Mouse (Mus musculus) limb, embryonic 12.5 days (tissue): ENCODE data around the gene Vps37d. TPM values are rescaled to one million over a fixed set of nuclear protein-coding genes. Genes with fewer than 3 reads are reported as not detected.

Experiments used
- ATAC-seq: fragments of 200-750 bp; cut with Nextera tagmentation; 2 replicates; pipeline ENCODE4 v1.8.0; 2017; ENCODE audit warnings: low read depth, moderate TSS enrichment; ENCODE audit not compliant: insufficient number of reproducible peaks, insufficient read depth, low FRiP score, low TSS enrichment
- H3K27ac ChIP-seq: fragments of 300-500 bp; sonication (generic); 2 replicates; pipeline ENCODE4 v1.5.1; 2016; ENCODE audit warnings: mild to moderate bottlenecking, moderate library complexity
- H3K27me3 ChIP-seq: fragments of 300-500 bp; sonication (generic); 2 replicates; pipeline ENCODE4 v1.6.1; 2016; ENCODE audit warnings: mild to moderate bottlenecking, moderate library complexity
- H3K36me3 ChIP-seq: fragments of 300-500 bp; sonication (generic); 2 replicates; pipeline ENCODE4 v1.6.1; 2016; ENCODE audit warnings: mild to moderate bottlenecking, moderate library complexity
- H3K4me1 ChIP-seq: fragments of 300-500 bp; sonication (generic); replicated peaks from 2 replicates; pipeline ENCODE4 v1.6.1; 2016
- H3K4me2 ChIP-seq: fragments of 300-500 bp; sonication (generic); 2 replicates; pipeline ENCODE4 v1.6.1; 2016; ENCODE audit warnings: mild to moderate bottlenecking, moderate library complexity
- H3K4me3 ChIP-seq: fragments of 300-500 bp; sonication (generic); replicated peaks from 2 replicates; pipeline ENCODE4 v1.5.1; 2016; ENCODE audit warnings: mild to moderate bottlenecking
- H3K9ac ChIP-seq: fragments of 300-500 bp; sonication (generic); replicated peaks from 2 replicates; pipeline ENCODE4 v1.6.1; 2016; ENCODE audit warnings: mild to moderate bottlenecking, moderate library complexity
- H3K9me3 ChIP-seq: fragments of 300-500 bp; sonication (generic); 2 replicates; pipeline ENCODE4 v1.6.1; 2016; ENCODE audit warnings: mild to moderate bottlenecking, moderate library complexity
- WGBS: fragments of 180-500 bp; shearing (Covaris S2); methylation state at CpG from one replicate; pipeline ENCODE4 v1.1.7; 2016; 5-methylcytosine and 5-hydroxymethylcytosine counted together
- polyA plus RNA-seq: library from polyadenylated mRNA; unstranded; fragments of >200 nt; fragmentation: Nextera tagmentation; extraction: Ambion mirVana; gene quantifications from 2 replicates; pipeline ENCODE4 v1.2.1, GENCODE M21; 2016

Gene Vps37d
- polyA plus RNA-seq, 1 experiment from 2014 or later: 22.8 TPM

GRCm38 (mm10) chr5:135106758-135107256 is 28.7 kb upstream of the Vps37d start:
- peak; percentile 75 for ATAC-seq
- H3K27me3 ChIP-seq: peaks cover 54% of the 10 kb centered on the region
- H3K4me3 ChIP-seq: peak overlapping the region; percentile 56
- peaks cover 8% of the 10 kb centered on the region for H3K4me1 ChIP-seq
- no peaks in the 10 kb centered on the region for H3K9me3 ChIP-seq
- H3K4me2 ChIP-seq: peak overlapping the region; percentile 92
- H3K9ac ChIP-seq: peak overlapping the region; percentile 52
- no peaks in the 10 kb centered on the region for H3K36me3 ChIP-seq
- H3K27ac ChIP-seq: no peak overlapping the region
- under 1% methylated on average over 48 of the region's 48 CpGs for WGBS

GRCm38 (mm10) chr5:135103999-135104660 is 26.1 kb upstream of the Vps37d start:
- Histone ChIP-seq H3K36me3 (no peaks in the 10 kb centered on the region), H3K27me3 (peaks cover 41% of the 10 kb centered on the region), H3K9ac (no peak overlapping the region), H3K27ac (no peak overlapping the region), H3K4me2 (no peak overlapping the region), H3K4me1 (peaks cover 8% of the 10 kb centered on the region), H3K4me3 (no peak overlapping the region), H3K9me3 (no peaks in the 10 kb centered on the region)
- ATAC-seq: no peak
- WGBS: 69% methylated on average over 11 of the region's 11 CpGs

- 62% methylated on average over 1 of the region's 1 CpGs for WGBS
- ATAC-seq: no peak
- Histone ChIP-seq H3K27ac (no peak overlapping the region), H3K27me3 (peaks cover 14% of the 10 kb centered on the region), H3K4me2 (no peak overlapping the region), H3K9ac (no peak overlapping the region), H3K4me1 (no peaks in the 10 kb centered on the region), H3K9me3 (no peaks in the 10 kb centered on the region), H3K4me3 (no peak overlapping the region), H3K36me3 (no peaks in the 10 kb centered on the region)
These were observed 22.9 kb upstream of the Vps37d start for GRCm38 (mm10) chr5:135100981-135101380.

- 2% methylated on average over 39 of the region's 39 CpGs for WGBS
- ATAC-seq: no peak
- H3K36me3 ChIP-seq: no peaks in the 10 kb centered on the region
- H3K9me3 ChIP-seq: no peaks in the 10 kb centered on the region
- peak within 1 kb of the TSS; percentile 35 for H3K4me3 ChIP-seq
- peak within 1 kb of the TSS; percentile 53 for H3K4me2 ChIP-seq
- peaks cover 54% of the 10 kb centered on the region for H3K27me3 ChIP-seq
- peaks cover 10% of the 10 kb centered on the region for H3K4me1 ChIP-seq
- no peak within 1 kb of the TSS for H3K27ac ChIP-seq
- H3K9ac ChIP-seq: peak within 1 kb of the TSS; percentile 42; the same call in 1 of the 2 replicates
These were observed 11.6 kb upstream of the Vps37d start, which contains the start of gene Mlxipl for GRCm38 (mm10) chr5:135089653-135090052. TSS of gene Mlxipl (plus strand) at chr5:135089890.

DNA sequence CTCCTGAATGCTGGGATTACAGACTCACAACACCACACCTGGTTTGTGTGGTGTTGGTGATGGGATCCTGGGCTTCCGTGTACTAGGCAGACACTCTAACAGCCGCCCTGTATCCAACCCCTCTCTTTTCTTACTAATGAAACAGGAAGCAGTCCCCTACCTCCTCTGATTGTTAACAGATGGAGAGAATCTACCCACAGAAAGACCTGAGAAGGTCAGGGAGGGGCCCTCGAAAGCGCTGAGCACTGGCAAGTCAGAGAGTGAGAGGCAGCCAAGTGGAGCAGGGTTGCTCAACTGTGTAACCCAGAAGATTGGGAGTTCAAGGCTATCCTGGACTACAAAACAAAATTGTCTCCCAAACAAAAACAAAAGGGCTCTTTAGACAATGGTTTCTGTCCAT is 8.8 kb upstream of the Vps37d start:
- H3K36me3 ChIP-seq: no peaks in the 10 kb centered on the region
- H3K4me3 ChIP-seq: no peak overlapping the region
- 9% methylated on average over 4 of the region's 4 CpGs for WGBS
- no peaks in the 10 kb centered on the region for H3K9me3 ChIP-seq
- no peak overlapping the region for H3K9ac ChIP-seq
- H3K27me3 ChIP-seq: peaks cover 38% of the 10 kb centered on the region
- no peak overlapping the region for H3K4me2 ChIP-seq
- peaks cover 10% of the 10 kb centered on the region for H3K4me1 ChIP-seq
- peak overlapping the region; percentile 35; the same call in 1 of the 2 replicates for H3K27ac ChIP-seq
- ATAC-seq: no peak

- Histone ChIP-seq H3K9ac (no peak overlapping the region), H3K4me1 (peaks cover 13% of the 10 kb centered on the region), H3K36me3 (peaks cover 10% of the 10 kb centered on the region), H3K9me3 (no peaks in the 10 kb centered on the region), H3K27me3 (0 out of 2 replicates have a peak, but pooled peaks cover 3% of the 10 kb centered on the region), H3K4me3 (no peak overlapping the region), H3K4me2 (no peak overlapping the region), H3K27ac (no peak overlapping the region)
- 88% methylated on average over 5 of the region's 5 CpGs for WGBS
- no peak for ATAC-seq
These were observed 2.5 kb upstream of the Vps37d start for GRCm38 (mm10) chr5:135080539-135080938.

GRCm38 (mm10) chr5:135079578-135079977 is 1.5 kb upstream of the Vps37d start:
- H3K9ac ChIP-seq: no peak overlapping the region
- no peak for ATAC-seq
- H3K27me3 ChIP-seq: 0 out of 2 replicates have a peak, but pooled peaks cover 3% of the 10 kb centered on the region
- no peak overlapping the region for H3K27ac ChIP-seq
- no peaks in the 10 kb centered on the region for H3K9me3 ChIP-seq
- no peak overlapping the region for H3K4me2 ChIP-seq
- 86% methylated on average over 2 of the region's 2 CpGs for WGBS
- peaks cover 13% of the 10 kb centered on the region for H3K4me1 ChIP-seq
- peaks cover 18% of the 10 kb centered on the region for H3K36me3 ChIP-seq
- no peak overlapping the region for H3K4me3 ChIP-seq

GRCm38 (mm10) chr5:135078482-135078810 is 380 bp upstream of the Vps37d start:
- ATAC-seq: peak; percentile 35; the same call in 1 of the 2 replicates
- peak overlapping the region; percentile 90 for H3K4me3 ChIP-seq
- H3K4me1 ChIP-seq: peaks cover 21% of the 10 kb centered on the region
- H3K9ac ChIP-seq: peak overlapping the region; percentile 99; the same call in 1 of the 2 replicates
- under 1% methylated on average over 11 of the region's 11 CpGs for WGBS
- H3K27ac ChIP-seq: no peak overlapping the region
- no peaks in the 10 kb centered on the region for H3K9me3 ChIP-seq
- peaks cover 28% of the 10 kb centered on the region for H3K36me3 ChIP-seq
- H3K4me2 ChIP-seq: peak overlapping the region; percentile 58
- 0 out of 2 replicates have a peak, but pooled peaks cover 3% of the 10 kb centered on the region for H3K27me3 ChIP-seq

DNA sequence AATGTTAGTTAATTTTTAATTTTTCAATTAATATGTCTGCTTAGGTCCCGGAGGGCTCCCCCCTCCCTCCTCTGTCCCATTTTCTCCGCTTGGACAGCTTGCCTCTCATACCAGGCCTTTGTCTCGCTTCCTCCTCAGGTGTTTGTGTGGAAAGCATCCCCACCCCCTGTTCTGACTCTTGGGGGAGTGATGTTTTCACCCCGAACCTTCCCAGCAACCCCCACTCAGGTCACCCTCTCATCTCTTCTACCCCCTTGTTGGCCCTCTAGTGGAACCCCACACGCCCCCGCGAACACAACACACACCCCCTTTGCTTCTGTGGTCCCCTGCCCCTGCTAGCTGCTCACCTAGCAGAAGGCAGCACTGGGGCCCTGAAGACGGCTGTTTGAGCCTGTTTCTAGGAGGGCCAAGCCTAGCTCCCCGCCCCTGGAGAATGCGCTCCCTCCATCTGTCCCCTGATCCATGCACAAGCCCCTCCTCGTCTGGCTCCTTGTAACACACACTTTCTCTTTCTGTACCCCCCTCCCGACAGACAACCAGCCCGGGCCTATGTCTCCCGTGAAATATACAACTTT is 1.0 kb downstream of the Vps37d start:
- H3K9me3 ChIP-seq: no peaks in the 10 kb centered on the region
- ATAC-seq: peak; percentile 30
- 23% methylated on average over 14 of the region's 14 CpGs for WGBS

DNA sequence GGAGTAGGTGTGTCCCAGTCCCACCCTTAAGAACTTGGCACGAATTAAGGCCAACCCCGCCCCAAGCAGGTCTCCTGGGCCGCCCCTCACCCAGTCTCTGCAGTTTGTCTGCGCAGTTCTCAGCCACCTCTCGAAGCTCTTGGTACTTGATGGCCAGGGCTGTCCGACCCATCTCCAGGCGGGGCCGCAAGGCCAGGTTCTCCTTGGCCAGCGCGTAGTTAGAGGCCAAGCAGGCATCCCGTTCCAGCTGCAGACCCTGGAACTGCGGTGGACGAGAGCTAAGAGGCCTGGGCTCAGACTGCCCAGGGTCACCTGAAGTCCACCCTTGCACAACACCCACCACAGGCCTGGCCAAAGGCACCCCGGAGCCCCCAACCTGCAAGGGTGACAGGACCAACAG is 1.7 kb downstream of the Vps37d start:
- Histone ChIP-seq H3K27ac (peak overlapping the region; percentile 87; the same call in 1 of the 2 replicates), H3K9ac (no peak overlapping the region; the same call in 1 of the 2 replicates), H3K27me3 (0 out of 2 replicates have a peak, but pooled peaks cover 3% of the 10 kb centered on the region), H3K4me1 (peaks cover 25% of the 10 kb centered on the region), H3K4me3 (peak overlapping the region; percentile 90), H3K36me3 (peaks cover 49% of the 10 kb centered on the region), H3K9me3 (no peaks in the 10 kb centered on the region), H3K4me2 (peak overlapping the region; percentile 58)
- ATAC-seq: no peak
- WGBS: 86% methylated on average over 14 of the region's 14 CpGs

More for the DNA sequence above, 1.0 kb downstream of the Vps37d start:
- H3K27me3 ChIP-seq: 0 out of 2 replicates have a peak, but pooled peaks cover 3% of the 10 kb centered on the region
- peak overlapping the region; percentile 87 for H3K27ac ChIP-seq
- H3K36me3 ChIP-seq: peaks cover 42% of the 10 kb centered on the region
- H3K4me2 ChIP-seq: peak overlapping the region; percentile 58
- peak overlapping the region; percentile 99 for H3K9ac ChIP-seq
- H3K4me3 ChIP-seq: peak overlapping the region; percentile 90
- H3K4me1 ChIP-seq: peaks cover 25% of the 10 kb centered on the region

GRCm38 (mm10) chr5:135075655-135076054 is 2.4 kb downstream of the Vps37d start:
- Histone ChIP-seq H3K4me2 (no peak overlapping the region), H3K36me3 (peaks cover 53% of the 10 kb centered on the region), H3K4me1 (peaks cover 25% of the 10 kb centered on the region), H3K4me3 (no peak overlapping the region), H3K27ac (no peak overlapping the region), H3K9ac (no peak overlapping the region), H3K27me3 (0 out of 2 replicates have a peak, but pooled peaks cover 3% of the 10 kb centered on the region), H3K9me3 (no peaks in the 10 kb centered on the region)
- WGBS: 65% methylated on average over 4 of the region's 4 CpGs
- no peak for ATAC-seq
